Comparison of ENCODE assay signal across 21 mouse cellular contexts in genomic region chr10:79877174-79877573, GRCm38 (mm10). TPM values are rescaled to one million over a fixed set of nuclear protein-coding genes. Genes with fewer than 3 reads are reported as not detected.
DNase-seq lines count a peak whose midpoint lies in the region; ATAC-seq and TF ChIP-seq lines count a peak whose summit lies in the region.
"Had no signal": no experiment of that assay in that cellular context is flagged by ENCODE, and none has a peak within 500 bp of the region (broad histone marks: within the 10 kb centered on the region; RNA-seq: fewer than 3 reads in every experiment).

No protein-coding gene starts in this region.

- H3K4me1 ChIP-seq in liver, embryonic 12.5 days: peaks cover 68% of the 10 kb centered on the region
- H3K4me1 ChIP-seq in intestine, postnatal 0 days (replicated peaks; ENCODE audit: control insufficient read depth, insufficient read depth, low read length): 0 out of 2 replicates have a peak, but pooled peaks cover 2% of the 10 kb centered on the region
- peaks cover 39% of the 10 kb centered on the region for H3K4me1 ChIP-seq in intestine, embryonic 16.5 days (ENCODE audit: control insufficient read depth, insufficient read depth, low read length)

- intact Hi-C loops in gastrocnemius, adult 2 months (cut with DNase I): no loop called here

- ATAC-seq in liver, embryonic 12.5 days: no peak
- no peak for ATAC-seq in intestine, postnatal 0 days
- no peak for ATAC-seq in intestine, embryonic 16.5 days

- H3K27me3 ChIP-seq in liver, embryonic 12.5 days (replicated peaks): peaks cover 44% of the 10 kb centered on the region
- 0 out of 2 replicates have a peak, but pooled peaks cover 6% of the 10 kb centered on the region for H3K27me3 ChIP-seq in intestine, postnatal 0 days (replicated peaks; ENCODE audit: control insufficient read depth, insufficient read depth, low read length)
- peaks cover 1% of the 10 kb centered on the region; the same call in 1 of the 2 replicates for H3K27me3 ChIP-seq in intestine, embryonic 16.5 days (replicated peaks; ENCODE audit: control insufficient read depth, insufficient read depth, low read length)

- H3K9ac ChIP-seq in liver, embryonic 12.5 days: no peak overlapping the region
- H3K9ac ChIP-seq in intestine, postnatal 0 days (ENCODE audit: low read depth, low read length): no peak overlapping the region
- H3K9ac ChIP-seq in intestine, embryonic 16.5 days (ENCODE audit: low read depth, low read length): no peak overlapping the region
- H3K9ac ChIP-seq: embryonic facial prominence, embryonic 13.5 days; heart, embryonic 15.5 days; hindbrain, embryonic 12.5 days; limb, embryonic 13.5 days; midbrain, embryonic 12.5 days had no signal

- H3K4me2 ChIP-seq in liver, embryonic 12.5 days: 0 out of 2 replicates have a peak overlapping the region, but pooled peaks have one; percentile 3
- H3K4me2 ChIP-seq in intestine, postnatal 0 days (replicated peaks; ENCODE audit: low read depth): no peak overlapping the region
- no peak overlapping the region for H3K4me2 ChIP-seq in intestine, embryonic 16.5 days (ENCODE audit: low read depth, low read length)
- H3K4me2 ChIP-seq: embryonic facial prominence, embryonic 13.5 days; hindbrain, embryonic 12.5 days; limb, embryonic 13.5 days; midbrain, embryonic 12.5 days had no signal

- no peaks in the 10 kb centered on the region for H3K9me3 ChIP-seq in liver, embryonic 12.5 days (replicated peaks)
- no peaks in the 10 kb centered on the region for H3K9me3 ChIP-seq in intestine, postnatal 0 days (ENCODE audit: control insufficient read depth)
- H3K9me3 ChIP-seq in intestine, embryonic 16.5 days (ENCODE audit: control insufficient read depth, low read length): no peaks in the 10 kb centered on the region
- H3K9me3 ChIP-seq: embryonic facial prominence, embryonic 13.5 days; heart, embryonic 15.5 days; hindbrain, embryonic 12.5 days; limb, embryonic 13.5 days; midbrain, embryonic 12.5 days had no signal

- 16% methylated on average over 1 of the region's 1 CpGs for WGBS in liver, embryonic 12.5 days (ENCODE audit: insufficient replicate concordance)
- 46% methylated on average over 1 of the region's 1 CpGs for WGBS in intestine, postnatal 0 days
- WGBS in intestine, embryonic 16.5 days: 35% methylated on average over 1 of the region's 1 CpGs

- H3K36me3 ChIP-seq in liver, embryonic 12.5 days: no peaks in the 10 kb centered on the region
- no peaks in the 10 kb centered on the region for H3K36me3 ChIP-seq in intestine, postnatal 0 days (ENCODE audit: control insufficient read depth, insufficient read depth)
- no peaks in the 10 kb centered on the region for H3K36me3 ChIP-seq in intestine, embryonic 16.5 days (ENCODE audit: control insufficient read depth, insufficient read depth, low read length)
- H3K36me3 ChIP-seq: embryonic facial prominence, embryonic 13.5 days; heart, embryonic 15.5 days; hindbrain, embryonic 12.5 days; limb, embryonic 13.5 days had no signal

- no peak for TF ChIP-seq CTCF in gastrocnemius, adult 2 months (IDR thresholded peaks at IDR 0.05)
- TF ChIP-seq CTCF in intestine, postnatal 0 days (IDR thresholded peaks at IDR 0.05; ENCODE audit: low read depth): no peak

- H3K27ac ChIP-seq in gastrocnemius, adult 2 months: no peak overlapping the region
- H3K27ac ChIP-seq in liver, embryonic 12.5 days: peak overlapping the region; percentile 38; the same call in 1 of the 2 replicates
- no peak overlapping the region for H3K27ac ChIP-seq in intestine, postnatal 0 days (ENCODE audit: low read depth, low read length)
- no peak overlapping the region for H3K27ac ChIP-seq in intestine, embryonic 16.5 days (ENCODE audit: low read length)
- H3K27ac ChIP-seq: embryonic facial prominence, embryonic 13.5 days; heart, embryonic 15.5 days; hindbrain, embryonic 12.5 days; left cerebral cortex, adult 2 months; limb, embryonic 13.5 days; midbrain, embryonic 12.5 days; stomach, postnatal 0 days had no signal

- DNase-seq in gastrocnemius, adult 2 months: peak; percentile 35
- no peak for DNase-seq in gastrocnemius, postnatal 10 days
- peak; percentile 76 for DNase-seq in adipocyte (ENCODE audit: low spot score)
- DNase-seq in naive thymus-derived CD4-positive, alpha-beta T cell, adult 2 months (ENCODE audit: low read depth): peak; percentile 19
- no peak for DNase-seq in cerebellum, adult 9-11 months
- DNase-seq: cerebellum, postnatal 36 days; thymus, postnatal 25 days had no signal

- no peak overlapping the region for H3K4me3 ChIP-seq in gastrocnemius, adult 2 months
- H3K4me3 ChIP-seq in liver, embryonic 12.5 days: no peak overlapping the region
- no peak overlapping the region for H3K4me3 ChIP-seq in intestine, postnatal 0 days (ENCODE audit: low read depth, low read length)
- no peak overlapping the region for H3K4me3 ChIP-seq in intestine, embryonic 16.5 days (ENCODE audit: low read length)
- H3K4me3 ChIP-seq: embryonic facial prominence, embryonic 13.5 days; heart, embryonic 15.5 days; hindbrain, embryonic 12.5 days; left cerebral cortex, adult 2 months; limb, embryonic 13.5 days; midbrain, embryonic 12.5 days; myocyte had no signal

RNA-seq across cellular contexts. Expression of gene Plppr3, which starts 2.7 kb away (rescaled TPM):
- total RNA-seq in gastrocnemius, adult 2 months (2021): under 1 TPM in 1 of 2 experiments, not detected in 1; 0.17 TPM
- 1 to 10 TPM in 1 of 2 experiments, under 1 TPM in 1; 0.49 to 1.6 TPM for total RNA-seq in gastrocnemius, postnatal 10 days (2021)
- 8.2 and 10.0 TPM in 2 replicates for polyA plus RNA-seq in liver, embryonic 12.5 days (2016; fragmentation: Nextera tagmentation; extraction: Ambion mirVana)
- 6.2 and 7.2 TPM in 2 replicates for polyA plus RNA-seq in intestine, postnatal 0 days (2015; fragmentation: Nextera tagmentation; extraction: Ambion mirVana)
- 25.5 and 28.2 TPM in 2 replicates for polyA plus RNA-seq in intestine, embryonic 16.5 days (2015; fragmentation: Nextera tagmentation; extraction: Ambion mirVana)
- total RNA-seq: gastrocnemius, postnatal 36 days had no signal

RNA-seq across cellular contexts. Expression of gene Prtn3, which starts 2.9 kb away (rescaled TPM):
- total RNA-seq in gastrocnemius, adult 2 months (2021): not detected
- total RNA-seq in gastrocnemius, postnatal 10 days (2021): 1 to 10 TPM in 1 of 2 experiments, not detected in 1; 2.1 TPM
- polyA plus RNA-seq in liver, embryonic 12.5 days (2016; fragmentation: Nextera tagmentation; extraction: Ambion mirVana): 38.4 and 38.6 TPM in 2 replicates
- 1.1 TPM in 2 replicates for polyA plus RNA-seq in intestine, postnatal 0 days (2015; fragmentation: Nextera tagmentation; extraction: Ambion mirVana)
- 2.7 and 2.8 TPM in 2 replicates for polyA plus RNA-seq in intestine, embryonic 16.5 days (2015; fragmentation: Nextera tagmentation; extraction: Ambion mirVana)
- total RNA-seq: gastrocnemius, postnatal 36 days had no signal

RNA-seq across cellular contexts. Expression of gene Elane, which starts 8.9 kb away (rescaled TPM):
- not detected for total RNA-seq in gastrocnemius, adult 2 months (2021)
- 1 to 10 TPM in 1 of 2 experiments, not detected in 1; 1.9 TPM for total RNA-seq in gastrocnemius, postnatal 10 days (2021)
- polyA plus RNA-seq in liver, embryonic 12.5 days (2016; fragmentation: Nextera tagmentation; extraction: Ambion mirVana): 12.1 and 15.4 TPM in 2 replicates
- polyA plus RNA-seq in intestine, postnatal 0 days (2015; fragmentation: Nextera tagmentation; extraction: Ambion mirVana): not detected in 2 replicates
- polyA plus RNA-seq in intestine, embryonic 16.5 days (2015; fragmentation: Nextera tagmentation; extraction: Ambion mirVana): 0.42 and 2.4 TPM in 2 replicates
- total RNA-seq: ES-E14; gastrocnemius, postnatal 36 days; left cerebral cortex, adult 2 months had no signal
- polyA plus RNA-seq: embryonic facial prominence, embryonic 13.5 days; hindbrain, embryonic 12.5 days; large intestine, adult 2 months; midbrain, embryonic 12.5 days; myocyte had no signal

RNA-seq across cellular contexts. Expression of gene Cfd, which starts 13.5 kb away (rescaled TPM):
- total RNA-seq in gastrocnemius, adult 2 months (2021): 10 to 100 TPM; 12.9 to 77.1 TPM
- 10 to 100 TPM; 21.5 to 22.8 TPM for total RNA-seq in gastrocnemius, postnatal 10 days (2021)
- polyA plus RNA-seq in liver, embryonic 12.5 days (2016; fragmentation: Nextera tagmentation; extraction: Ambion mirVana): not detected in 2 replicates
- polyA plus RNA-seq in intestine, postnatal 0 days (2015; fragmentation: Nextera tagmentation; extraction: Ambion mirVana): not detected in 2 replicates
- not detected in 2 replicates for polyA plus RNA-seq in intestine, embryonic 16.5 days (2015; fragmentation: Nextera tagmentation; extraction: Ambion mirVana)
- total RNA-seq: ES-E14; left cerebral cortex, adult 2 months had no signal
- polyA plus RNA-seq: embryonic facial prominence, embryonic 13.5 days; heart, embryonic 15.5 days; hindbrain, embryonic 12.5 days; limb, embryonic 13.5 days; midbrain, embryonic 12.5 days; myocyte; stomach, postnatal 0 days had no signal

RNA-seq across cellular contexts. Expression of gene Ptbp1, which starts 22.9 kb away (rescaled TPM):
- 10 to 100 TPM; 18.8 to 25.1 TPM for total RNA-seq in gastrocnemius, adult 2 months (2021)
- 100 to 1,000 TPM in 1 of 2 experiments, 10 to 100 TPM in 1; 75.2 to 110 TPM for total RNA-seq in gastrocnemius, postnatal 10 days (2021)
- 207 and 211 TPM in 2 replicates for polyA plus RNA-seq in liver, embryonic 12.5 days (2016; fragmentation: Nextera tagmentation; extraction: Ambion mirVana)
- 86.9 and 92.2 TPM in 2 replicates for polyA plus RNA-seq in intestine, postnatal 0 days (2015; fragmentation: Nextera tagmentation; extraction: Ambion mirVana)
- 295 and 302 TPM in 2 replicates for polyA plus RNA-seq in intestine, embryonic 16.5 days (2015; fragmentation: Nextera tagmentation; extraction: Ambion mirVana)

Comparison
In these comparisons a context has a peak if more than half of its experiments do, and no peak if none do; other contexts are left out.
1. DNase-seq: peak in gastrocnemius, adult 2 months (single experiment), adipocyte (single experiment) and naive thymus-derived CD4-positive, alpha-beta T cell, adult 2 months (single experiment); none in gastrocnemius, postnatal 10 days (single experiment) and cerebellum, adult 9-11 months (single experiment).
2. RNA of gene Prtn3, which starts 2.9 kb away (polyA plus RNA-seq): 38.4 to 38.6 TPM in liver, embryonic 12.5 days; 2.7 to 2.8 TPM in intestine, embryonic 16.5 days and 1.1 TPM in intestine, postnatal 0 days; every median in the first group is over 10 times any median in the second.